Mouse (Mus musculus): Measurements from ENCODE around the gene Sgpp1. TPM values are rescaled to one million over a fixed set of nuclear protein-coding genes. Genes with fewer than 3 reads are reported as not detected.
"Not testable (repeated sequence)": the region's sequence is repeated elsewhere in the genome, so short reads cannot be mapped to it uniquely, and the experiment has no call there.

The Sgpp1 gene
- total RNA-seq, 1 experiment from 2014 or later, result 197 TPM

DNA sequence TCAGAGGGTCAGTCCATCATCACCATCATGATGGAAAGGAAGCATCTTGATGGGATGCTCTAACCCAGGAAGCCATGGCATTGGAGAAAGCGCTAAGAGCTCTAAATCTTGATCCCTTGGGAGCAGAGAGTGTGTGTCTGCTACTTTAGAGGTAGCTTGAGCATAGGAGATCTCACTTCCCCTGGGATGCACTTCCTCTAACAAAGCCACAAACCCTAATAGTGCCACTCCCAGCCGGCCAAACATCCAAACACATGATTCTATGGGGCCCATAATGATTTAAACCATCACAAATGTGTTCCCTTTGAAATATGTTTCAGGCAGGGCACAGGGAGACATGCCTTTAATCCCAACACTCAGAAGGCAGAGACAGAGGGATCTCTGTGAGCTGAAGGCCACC, 46.5 kb downstream of the Sgpp1 start:
- DNase-seq, result no peak

DNA sequence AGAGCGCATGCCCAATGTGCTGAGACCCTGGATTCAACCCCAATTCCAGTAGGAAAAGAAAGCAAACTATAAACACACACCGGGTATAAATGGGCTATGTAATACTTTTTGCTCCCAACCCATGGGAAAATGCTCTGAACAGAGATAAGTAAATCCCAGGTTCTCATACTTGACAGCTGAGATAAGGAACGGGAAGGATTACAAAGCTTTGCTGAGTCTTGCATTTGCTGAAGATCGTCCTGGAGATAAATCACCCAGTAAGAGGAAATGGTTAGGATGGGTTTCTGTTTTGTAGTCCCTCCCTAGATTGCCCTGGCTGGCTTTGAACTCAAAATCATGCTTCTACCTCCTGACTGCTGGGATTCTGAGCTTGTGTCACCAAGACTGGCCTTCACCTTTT, 48.2 kb downstream of the Sgpp1 start:
- DNase-seq, result no peak

DNA sequence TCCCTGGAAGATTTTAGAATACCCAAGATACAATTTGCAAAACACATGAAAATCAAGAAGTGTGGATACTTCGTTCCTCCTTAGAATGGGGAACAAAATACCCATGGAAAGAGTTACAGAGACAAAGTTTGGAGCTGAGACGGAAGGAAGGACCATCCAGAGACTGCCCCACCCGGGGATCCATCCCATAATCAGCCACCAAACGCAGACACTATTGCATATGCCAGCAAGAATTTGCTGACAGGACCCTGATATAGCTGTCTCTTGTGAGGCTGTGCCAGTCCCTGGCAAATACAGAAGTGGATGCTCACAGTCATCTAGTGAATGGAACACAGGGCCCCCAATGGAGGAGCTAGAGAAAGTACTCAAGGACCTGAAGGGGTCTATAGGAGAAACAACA, 51.5 kb downstream of the Sgpp1 start:
- DNase-seq, result not testable (repeated sequence)

DNA sequence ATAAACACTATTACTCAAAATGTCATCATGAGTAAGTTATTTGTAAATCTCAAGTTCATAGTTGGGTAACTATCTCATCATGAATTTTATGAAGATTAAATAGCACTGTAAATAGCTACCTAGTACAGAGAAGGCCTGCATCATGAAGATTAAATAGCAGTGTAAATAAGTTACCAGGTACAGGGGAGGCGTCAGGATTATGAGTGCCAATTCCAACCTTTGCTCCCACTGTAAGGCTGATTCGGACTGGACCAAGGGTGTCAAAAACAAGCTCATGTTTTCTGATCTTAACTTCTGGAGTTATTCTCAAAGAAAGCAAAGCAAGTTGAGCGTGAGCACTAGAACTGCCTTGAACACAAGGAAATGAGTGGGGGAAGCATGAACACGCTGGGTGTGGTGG, 51.9 kb downstream of the Sgpp1 start:
- no peak for DNase-seq

DNA sequence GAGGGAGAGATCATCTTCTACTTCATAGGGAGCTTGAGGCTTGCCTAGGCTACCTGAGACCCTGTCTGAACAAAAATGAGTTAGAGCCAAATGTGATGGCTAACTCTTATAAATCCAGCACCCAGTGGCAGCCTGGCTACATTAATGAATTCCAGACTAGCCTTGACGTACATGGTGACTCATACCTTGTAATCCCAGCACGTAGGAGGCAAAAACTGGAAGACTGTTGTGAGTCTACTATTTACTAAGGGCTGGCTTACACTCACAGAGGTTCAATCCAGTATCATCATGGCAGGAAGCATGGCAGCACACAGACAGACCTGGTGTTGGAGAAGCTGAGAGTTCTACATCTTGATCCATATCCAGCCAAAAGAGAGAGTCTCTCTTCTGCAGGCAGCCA, 52.7 kb downstream of the Sgpp1 start:
- DNase-seq, result no peak

DNA sequence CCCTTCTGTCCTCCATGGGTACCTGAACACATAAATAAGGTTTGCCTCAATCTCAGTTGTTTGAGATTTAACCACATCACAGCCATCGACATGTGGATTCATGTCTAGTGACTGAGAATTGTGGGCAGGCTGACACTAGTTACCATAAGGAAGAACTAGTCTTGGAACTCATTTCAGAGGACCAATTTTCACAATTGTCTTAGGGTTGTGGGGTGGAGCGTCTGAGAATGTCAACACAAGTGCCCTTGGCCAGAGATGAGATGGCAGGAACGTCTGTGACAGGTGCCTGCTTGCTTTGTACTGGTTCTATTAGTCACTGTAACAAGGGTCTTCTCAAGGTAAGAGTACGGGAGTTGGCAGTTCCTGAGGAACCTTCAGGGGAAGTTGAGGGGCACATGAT, 54.4 kb downstream of the Sgpp1 start:
- DNase-seq, result no peak

DNA sequence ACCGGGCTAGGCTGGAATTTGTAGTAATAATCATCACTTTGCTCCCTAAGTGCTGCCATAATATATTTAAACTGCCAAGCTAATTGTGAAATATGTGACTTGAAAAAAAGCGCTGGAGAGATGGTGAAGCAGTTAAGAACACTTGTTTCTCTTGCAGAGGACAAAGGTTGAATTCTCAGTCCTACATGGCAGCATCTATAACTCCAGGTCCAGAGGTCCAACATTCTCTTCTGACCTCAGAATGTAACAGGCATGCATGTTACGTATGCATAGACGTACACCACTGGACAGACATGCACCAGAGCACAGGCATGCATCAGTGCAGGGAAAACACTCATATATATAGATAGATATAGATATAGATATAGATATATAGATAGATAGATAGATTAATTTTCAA, 57.1 kb downstream of the Sgpp1 start:
- DNase-seq, result no peak

DNA sequence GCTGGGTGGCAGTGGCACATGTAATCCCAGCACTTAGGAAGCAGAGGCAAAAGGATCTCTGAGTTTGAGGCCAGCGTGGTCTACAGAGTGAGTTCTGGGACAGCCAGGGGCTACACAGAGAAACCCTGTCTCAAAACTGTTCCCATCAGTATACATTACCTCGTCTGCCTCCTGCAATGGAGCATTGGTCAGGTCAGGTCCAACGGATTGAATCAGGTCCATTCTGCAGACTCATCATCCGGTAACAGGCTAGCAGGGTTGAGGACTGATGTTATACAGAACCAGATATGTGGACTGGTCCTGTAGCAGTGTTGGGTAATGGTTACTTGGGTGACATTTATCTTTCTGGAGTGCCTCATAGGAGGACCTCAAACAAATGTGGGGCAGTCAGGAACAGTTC, 62.9 kb downstream of the Sgpp1 start:
- no peak for DNase-seq

DNA sequence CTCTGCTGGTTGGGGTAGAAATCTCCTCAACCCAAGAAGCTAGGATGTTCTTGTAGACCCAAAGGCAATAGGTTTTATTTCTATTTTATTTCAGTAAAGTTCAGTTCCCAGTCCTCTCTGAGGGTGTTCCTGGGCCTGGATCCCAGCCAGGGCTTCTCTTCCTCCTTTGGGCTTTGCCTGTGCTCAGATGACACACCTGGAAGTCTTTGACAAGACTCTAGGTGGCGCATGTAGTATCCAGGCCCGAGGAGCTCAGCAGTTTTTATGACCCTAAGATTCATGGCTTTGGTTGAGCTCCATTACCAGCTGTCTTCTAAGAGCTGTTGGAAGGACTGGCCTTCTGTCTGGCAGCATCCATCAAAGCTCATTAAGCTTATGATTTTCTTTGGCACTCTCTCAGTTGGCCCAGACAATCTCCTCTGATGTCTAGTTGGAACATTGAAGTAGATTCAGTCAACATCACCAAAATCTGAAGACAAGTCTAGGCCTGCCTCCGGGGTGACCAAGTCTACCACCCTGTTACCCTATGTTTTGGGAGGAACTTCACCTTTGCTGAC, 63.7 kb downstream of the Sgpp1 start:
- no peak for DNase-seq

DNA sequence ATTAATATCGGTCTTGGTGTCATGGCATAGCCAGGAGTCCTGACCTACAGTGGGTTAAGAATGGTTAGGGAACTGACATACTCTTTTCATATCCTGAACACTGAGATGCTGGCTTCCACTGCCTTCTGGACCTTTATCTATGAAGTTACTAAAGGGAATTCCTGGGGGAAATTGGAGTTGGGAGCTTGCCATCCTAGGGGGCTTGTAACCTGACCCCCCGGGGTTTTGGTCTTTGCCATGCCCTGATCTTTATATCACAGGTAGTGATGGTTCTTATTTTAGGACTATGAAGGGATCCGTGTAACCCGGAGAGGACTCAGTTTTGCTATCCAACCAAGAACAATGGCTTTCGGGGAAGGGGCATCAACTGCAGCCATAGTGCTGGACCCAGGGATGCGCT, 64.9 kb downstream of the Sgpp1 start:
- DNase-seq, result no peak

DNA sequence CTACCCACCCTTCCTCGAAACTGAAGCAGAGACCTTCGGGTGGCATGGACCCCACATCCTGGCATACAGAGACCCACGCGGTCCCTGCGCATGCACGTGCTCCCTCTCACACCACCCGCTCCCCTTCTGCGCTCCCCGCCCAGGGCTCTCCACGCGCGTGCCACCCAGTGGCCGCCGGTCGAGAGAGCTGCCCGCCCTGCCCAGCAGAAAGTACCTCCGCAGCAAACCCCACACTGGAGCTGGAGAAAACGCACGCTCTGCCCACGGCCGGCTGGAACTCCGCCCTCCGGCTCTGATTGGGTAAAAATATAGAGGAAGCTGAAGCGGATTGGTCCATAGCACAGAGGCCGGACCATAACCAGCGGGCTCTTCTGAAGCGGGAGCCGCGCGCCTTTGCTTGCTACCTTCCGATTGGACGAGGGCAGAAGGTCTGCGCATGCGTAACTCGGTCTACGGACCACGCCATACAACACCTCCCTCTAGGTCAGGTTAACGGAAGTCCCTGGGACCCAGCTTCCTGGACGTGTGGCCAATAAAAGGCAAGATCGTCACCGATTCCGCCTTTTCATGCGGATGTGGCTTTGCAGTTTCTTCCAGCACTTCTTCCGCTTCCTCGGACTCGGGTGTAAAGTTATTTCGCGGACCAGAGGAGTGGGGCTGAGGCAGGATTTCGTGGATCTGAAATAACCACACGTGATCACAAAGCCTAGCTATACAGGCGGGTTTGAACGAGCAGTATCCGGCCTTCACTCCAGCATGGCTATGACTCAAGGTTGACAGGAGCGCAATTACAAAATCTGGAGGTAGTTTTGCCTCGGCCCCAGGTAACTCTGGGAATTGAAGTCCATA, 66.0 kb downstream of the Sgpp1 start, which contains the start of gene Wdr89:
Wdr89 (minus strand) TSS at position 280 of the 849 bp plus-strand sequence.
- DNase-seq, result peak; percentile 98

DNA sequence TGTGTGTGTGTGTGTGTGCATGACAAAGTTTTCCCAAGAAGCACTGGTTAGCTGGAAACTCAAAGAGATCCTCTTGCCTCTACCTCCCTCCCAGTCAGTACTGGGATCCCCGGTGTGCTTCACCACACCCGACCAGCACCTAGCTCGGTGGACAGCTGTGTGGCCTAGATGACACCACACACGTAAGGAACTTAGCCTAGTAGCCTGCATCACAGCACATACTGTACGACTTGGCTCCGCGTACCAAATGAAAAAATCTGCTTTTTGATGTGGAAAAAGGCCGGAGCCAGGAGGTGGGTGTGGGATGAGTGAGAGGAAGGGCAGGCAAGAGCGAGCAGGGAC, 66.6 kb downstream of the Sgpp1 start:
- no peak for DNase-seq

DNA sequence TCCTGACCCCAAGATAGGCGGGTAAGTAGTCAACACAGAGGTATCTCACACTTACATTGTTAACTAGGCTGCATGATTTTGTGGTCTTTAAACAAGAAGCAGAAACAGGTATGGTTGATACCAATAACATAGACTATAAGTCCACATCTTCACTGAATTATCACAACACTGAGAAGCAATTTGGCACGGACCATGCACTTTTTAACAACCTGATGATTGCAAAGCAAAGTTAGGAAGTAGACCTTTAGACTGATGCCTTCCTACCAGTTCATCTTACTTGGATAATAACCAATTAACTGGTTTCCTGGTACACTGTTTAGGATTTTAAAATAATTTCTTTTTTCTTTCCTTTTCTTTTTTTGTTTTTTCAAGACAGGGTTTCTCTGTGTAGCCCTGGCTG, 67.3 kb downstream of the Sgpp1 start:
- no peak for DNase-seq

DNA sequence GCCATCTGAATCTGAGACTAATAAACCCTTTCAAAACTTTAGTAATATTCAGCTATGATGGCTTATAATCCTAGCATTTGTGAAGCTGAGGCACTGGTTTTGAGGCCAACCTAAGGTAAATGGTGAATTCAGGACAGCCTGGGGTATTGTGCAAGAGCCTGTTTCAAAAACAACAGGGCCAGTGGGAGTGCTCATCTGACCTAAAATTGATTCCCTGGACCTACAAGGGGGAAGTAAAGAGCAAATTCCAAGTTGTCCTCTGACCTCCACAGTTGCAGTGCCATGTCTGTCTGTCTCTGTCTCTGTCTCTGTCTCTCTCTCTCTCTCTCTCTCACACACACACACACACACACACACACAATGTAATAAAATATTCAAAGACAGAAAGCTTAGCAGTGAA, 68.6 kb downstream of the Sgpp1 start:
- DNase-seq, result no peak

DNA sequence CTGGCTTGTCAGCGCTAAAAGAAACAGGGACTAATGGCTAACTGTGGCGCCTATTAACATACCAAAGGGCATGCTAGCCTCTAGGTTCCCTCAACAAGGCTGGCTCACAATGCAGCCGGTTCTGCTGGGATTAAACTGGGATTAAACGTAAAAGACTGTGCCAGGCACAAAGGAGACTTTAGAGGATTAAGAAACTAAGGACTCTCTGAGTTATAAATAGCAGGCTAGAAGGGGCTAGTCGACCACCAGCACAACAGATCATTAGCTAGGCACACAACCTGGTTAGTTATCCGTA, 71.1 kb downstream of the Sgpp1 start:
- no peak for DNase-seq

Other genes starting within 250 kb of the Sgpp1 start
- 52.2 and 53.3 TPM in 2 replicates for gene Ppp2r5e, start 139.5 kb downstream of the Sgpp1 start, total RNA-seq (2021)
- gene Wdr89, start 66.2 kb downstream of the Sgpp1 start, total RNA-seq (2021), result 4.1 and 5.0 TPM in 2 replicates
- gene Syne2, start 82.4 kb upstream of the Sgpp1 start, total RNA-seq (2021), result 47.9 and 67.7 TPM in 2 replicates